Mouse (Mus musculus) forelimb bud, embryonic 11.5 days (tissue): ENCODE measurements around the gene Gm7073.
A peak's percentile ranks its signal among the peaks of the same experiment; 100 is the strongest.

ENCODE experiments used
- DNase-seq: peaks from one replicate; pipeline ENCODE4 v3.0.0-alpha.2; 2012; ENCODE audit warnings: low read depth, low spot score

The Gm7073 gene

GRCm38 (mm10) chrX:60539149-60539548, at the start of gene Gm7073:
Gm7073 (minus strand) TSS chrX:60539249.
- no peak for DNase-seq

GRCm38 (mm10) chrX:60570539-60570938, 31.5 kb upstream of the Gm7073 start:
- DNase-seq = no peak

GRCm38 (mm10) chrX:60569047-60569446, 30.0 kb upstream of the Gm7073 start:
- no peak for DNase-seq

GRCm38 (mm10) chrX:60555242-60555641, 16.2 kb upstream of the Gm7073 start:
- no peak for DNase-seq

- DNase-seq = peak; percentile 5
Measured at GRCm38 (mm10) chrX:60547444-60548304, 8.6 kb upstream of the Gm7073 start.

- DNase-seq = peak; percentile 11
Measured at GRCm38 (mm10) chrX:60547098-60547443, 8.0 kb upstream of the Gm7073 start.

GRCm38 (mm10) chrX:60545906-60546305, 6.9 kb upstream of the Gm7073 start:
- no peak for DNase-seq

- DNase-seq = no peak
Measured at GRCm38 (mm10) chrX:60545444-60545843, 6.4 kb upstream of the Gm7073 start.

GRCm38 (mm10) chrX:60544098-60544497, 5.0 kb upstream of the Gm7073 start:
- DNase-seq = no peak

- DNase-seq = no peak
Measured at GRCm38 (mm10) chrX:60542901-60543300, 3.9 kb upstream of the Gm7073 start.

GRCm38 (mm10) chrX:60503995-60504394, 35.1 kb downstream of the Gm7073 start:
- DNase-seq = peak; percentile 2

GRCm38 (mm10) chrX:60497750-60498149, 41.3 kb downstream of the Gm7073 start:
- DNase-seq = no peak

- no peak for DNase-seq
Measured at GRCm38 (mm10) chrX:60495308-60495707, 43.7 kb downstream of the Gm7073 start.

GRCm38 (mm10) chrX:60463786-60464185, 75.3 kb downstream of the Gm7073 start:
- peak; percentile 17 for DNase-seq

- DNase-seq = no peak
Measured at GRCm38 (mm10) chrX:60414563-60415111, 124.4 kb downstream of the Gm7073 start.

- no peak for DNase-seq
Measured at GRCm38 (mm10) chrX:60405681-60406080, 133.4 kb downstream of the Gm7073 start.

- DNase-seq = peak; percentile 85
Measured at GRCm38 (mm10) chrX:60404668-60405044, 134.4 kb downstream of the Gm7073 start.

- peak; percentile 31 for DNase-seq
Measured at GRCm38 (mm10) chrX:60403764-60404667, 135.0 kb downstream of the Gm7073 start.

- no peak for DNase-seq
Measured at GRCm38 (mm10) chrX:60403062-60403763, 135.8 kb downstream of the Gm7073 start.

GRCm38 (mm10) chrX:60394292-60394691, 144.8 kb downstream of the Gm7073 start:
- DNase-seq = no peak

- DNase-seq = no peak
Measured at GRCm38 (mm10) chrX:60386852-60387251, 152.2 kb downstream of the Gm7073 start.
